Mouse (Mus musculus) natural killer cell, adult 2 months (primary cell): ENCODE measurements around the gene Slc30a6.

Source experiments
- DNase-seq, 2 experiments: peaks; one replicate each; pipeline ENCODE4 v3.0.0; 2022; ENCODE audit warnings: low spot score in 2 of 2

Slc30a6 gene

GRCm38 (mm10) chr17:74395383-74396065 is at the start of gene Slc30a6:
Slc30a6 (plus strand) TSS chr17:74395608.
- DNase-seq = peak; percentile 92 to 94

- no peak for DNase-seq
Observed at GRCm38 (mm10) chr17:74363592-74363991, 31.8 kb upstream of the Slc30a6 start.

GRCm38 (mm10) chr17:74376916-74377315 is 18.5 kb upstream of the Slc30a6 start:
- DNase-seq = no peak

GRCm38 (mm10) chr17:74386657-74387056 is 8.8 kb upstream of the Slc30a6 start:
- DNase-seq = no peak

GRCm38 (mm10) chr17:74389847-74390246 is 5.6 kb upstream of the Slc30a6 start:
- no peak for DNase-seq

- no peak for DNase-seq
Observed at GRCm38 (mm10) chr17:74394381-74394780, 1.0 kb upstream of the Slc30a6 start.

- peak; percentile 4 for DNase-seq
Observed at GRCm38 (mm10) chr17:74394855-74395254, 553 bp upstream of the Slc30a6 start.

- no peak for DNase-seq
Observed at GRCm38 (mm10) chr17:74396766-74397165, 1.4 kb downstream of the Slc30a6 start.

- DNase-seq = no peak
Observed at GRCm38 (mm10) chr17:74397173-74397572, 1.8 kb downstream of the Slc30a6 start.

GRCm38 (mm10) chr17:74402486-74403222 is 7.2 kb downstream of the Slc30a6 start:
- no peak for DNase-seq

GRCm38 (mm10) chr17:74406487-74406886 is 11.1 kb downstream of the Slc30a6 start:
- DNase-seq = no peak

GRCm38 (mm10) chr17:74409722-74410121 is 14.3 kb downstream of the Slc30a6 start:
- DNase-seq = no peak

GRCm38 (mm10) chr17:74413324-74413723 is 17.9 kb downstream of the Slc30a6 start:
- no peak for DNase-seq

GRCm38 (mm10) chr17:74414671-74415070 is 19.3 kb downstream of the Slc30a6 start:
- no peak for DNase-seq

- DNase-seq = no peak
Observed at GRCm38 (mm10) chr17:74416841-74417360, 21.5 kb downstream of the Slc30a6 start.

- DNase-seq = no peak
Observed at GRCm38 (mm10) chr17:74418171-74418570, 22.8 kb downstream of the Slc30a6 start.

- no peak for DNase-seq
Observed at GRCm38 (mm10) chr17:74420656-74421055, 25.2 kb downstream of the Slc30a6 start.

GRCm38 (mm10) chr17:74424401-74425005 is 29.1 kb downstream of the Slc30a6 start:
- DNase-seq = no peak

- no peak for DNase-seq
Observed at GRCm38 (mm10) chr17:74430074-74430473, 34.7 kb downstream of the Slc30a6 start.

- DNase-seq = no peak
Observed at GRCm38 (mm10) chr17:74431481-74431880, 36.1 kb downstream of the Slc30a6 start.

GRCm38 (mm10) chr17:74432631-74433030 is 37.2 kb downstream of the Slc30a6 start:
- DNase-seq = no peak

GRCm38 (mm10) chr17:74437762-74438161 is 42.4 kb downstream of the Slc30a6 start:
- no peak for DNase-seq

- DNase-seq = peak in 1 of 2 experiments; percentile 4
Observed at GRCm38 (mm10) chr17:74440486-74440885, 45.1 kb downstream of the Slc30a6 start.
